9 mouse cellular contexts compared by ENCODE assay signal in the genomic region with DNA sequence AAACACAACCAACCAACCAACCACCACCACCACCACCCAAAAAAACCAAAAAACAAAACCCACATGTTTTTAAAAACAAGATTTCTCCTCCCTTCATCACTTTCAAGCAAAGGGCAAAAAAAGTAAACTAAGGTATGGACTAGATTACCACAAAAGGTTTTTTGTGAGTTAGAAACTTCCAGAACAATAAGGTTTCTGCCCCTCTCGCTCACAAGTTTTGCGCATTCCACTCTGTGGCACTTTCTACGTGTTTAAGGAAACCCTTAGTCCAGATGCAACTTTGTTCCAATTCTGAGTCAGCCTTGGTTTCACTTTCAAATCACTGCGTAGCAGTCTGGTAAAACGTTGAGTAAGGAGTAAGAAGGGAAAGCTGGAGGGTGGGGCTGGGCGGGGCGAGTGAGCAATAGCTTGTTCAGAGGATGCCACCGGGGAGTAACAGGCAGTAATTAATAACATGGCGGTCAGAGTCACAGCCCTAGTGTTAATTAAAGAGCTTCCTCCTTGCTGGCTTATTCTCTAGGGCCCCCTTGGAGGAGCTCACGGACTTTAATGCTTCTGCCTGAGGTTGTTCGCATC. TPM values are rescaled to one million over a fixed set of nuclear protein-coding genes. Genes with fewer than 3 reads are reported as not detected.
DNase-seq lines count a peak whose midpoint lies in the region; ATAC-seq lines count a peak whose summit lies in the region.
"Had no signal": no experiment of that assay in that cellular context is flagged by ENCODE, and none has a peak within 500 bp of the region (broad histone marks: within the 10 kb centered on the region; RNA-seq: fewer than 3 reads in every experiment).

No protein-coding gene starts in this region.

- H3K27me3 ChIP-seq in neural tube, embryonic 13.5 days: peaks cover 3% of the 10 kb centered on the region; the same call in 1 of the 2 replicates
- H3K27me3 ChIP-seq in limb, embryonic 13.5 days: no peaks in the 10 kb centered on the region
- no peaks in the 10 kb centered on the region for H3K27me3 ChIP-seq in stomach, embryonic 15.5 days (replicated peaks)
- H3K27me3 ChIP-seq: embryonic facial prominence, embryonic 12.5 days had no signal

- no peak for DNase-seq in neural tube, embryonic 10.5 days (ENCODE audit: extremely low spot score, low spot score)
- peak; percentile 91 for DNase-seq in NIH3T3 (ENCODE audit: low read depth)
- DNase-seq in heart, adult 9 months (ENCODE audit: low spot score in 2 of 2): peak; percentile 75 to 80
- no peak for DNase-seq in layer of hippocampus, adult 11-12 months (ENCODE audit: low spot score)
- no peak for DNase-seq in left cerebral cortex, postnatal 4 days

- H3K4me2 ChIP-seq in neural tube, embryonic 13.5 days: no peak overlapping the region
- H3K4me2 ChIP-seq in limb, embryonic 13.5 days (replicated peaks): peak overlapping the region; percentile 44
- peak overlapping the region; percentile 19; the same call in 1 of the 2 replicates for H3K4me2 ChIP-seq in stomach, embryonic 15.5 days
- H3K4me2 ChIP-seq: embryonic facial prominence, embryonic 12.5 days had no signal

- H3K4me3 ChIP-seq in neural tube, embryonic 13.5 days: no peak overlapping the region
- peak overlapping the region; percentile 12 for H3K4me3 ChIP-seq in limb, embryonic 13.5 days
- H3K4me3 ChIP-seq in stomach, embryonic 15.5 days (replicated peaks): no peak overlapping the region
- H3K4me3 ChIP-seq: embryonic facial prominence, embryonic 12.5 days had no signal

- 55% methylated on average over 11 of the region's 11 CpGs for WGBS in neural tube, embryonic 13.5 days
- WGBS in limb, embryonic 13.5 days: 43% methylated on average over 11 of the region's 11 CpGs
- WGBS in stomach, embryonic 15.5 days: 50% methylated on average over 11 of the region's 11 CpGs

- H3K4me1 ChIP-seq in neural tube, embryonic 13.5 days (replicated peaks): no peaks in the 10 kb centered on the region; the same call in 1 of the 2 replicates
- H3K4me1 ChIP-seq in limb, embryonic 13.5 days: peaks cover 7% of the 10 kb centered on the region; the same call in 1 of the 2 replicates
- no peaks in the 10 kb centered on the region for H3K4me1 ChIP-seq in stomach, embryonic 15.5 days
- H3K4me1 ChIP-seq: embryonic facial prominence, embryonic 12.5 days had no signal

- no peaks in the 10 kb centered on the region for H3K9me3 ChIP-seq in neural tube, embryonic 13.5 days
- H3K9me3 ChIP-seq in limb, embryonic 13.5 days: no peaks in the 10 kb centered on the region
- H3K9me3 ChIP-seq in stomach, embryonic 15.5 days: no peaks in the 10 kb centered on the region
- H3K9me3 ChIP-seq: embryonic facial prominence, embryonic 12.5 days had no signal

- no peak overlapping the region for H3K9ac ChIP-seq in neural tube, embryonic 13.5 days
- no peak overlapping the region for H3K9ac ChIP-seq in limb, embryonic 13.5 days
- H3K9ac ChIP-seq in stomach, embryonic 15.5 days: no peak overlapping the region
- H3K9ac ChIP-seq: embryonic facial prominence, embryonic 12.5 days had no signal

- intact Hi-C loops in left cerebral cortex, postnatal 4 days (cut with DNase I): no loop called here

- no peak overlapping the region for H3K27ac ChIP-seq in neural tube, embryonic 13.5 days (replicated peaks)
- no peak overlapping the region for H3K27ac ChIP-seq in limb, embryonic 13.5 days
- no peak overlapping the region for H3K27ac ChIP-seq in stomach, embryonic 15.5 days
- H3K27ac ChIP-seq: embryonic facial prominence, embryonic 12.5 days had no signal

- H3K36me3 ChIP-seq in neural tube, embryonic 13.5 days: no peaks in the 10 kb centered on the region
- no peaks in the 10 kb centered on the region for H3K36me3 ChIP-seq in limb, embryonic 13.5 days
- no peaks in the 10 kb centered on the region for H3K36me3 ChIP-seq in stomach, embryonic 15.5 days
- H3K36me3 ChIP-seq: embryonic facial prominence, embryonic 12.5 days had no signal

- peak; percentile 56 for ATAC-seq in neural tube, embryonic 13.5 days (ENCODE audit: low read depth)
- ATAC-seq in limb, embryonic 13.5 days (ENCODE audit: low FRiP score, low read depth): no peak
- peak; percentile 56; the same call in 1 of the 2 replicates for ATAC-seq in stomach, embryonic 15.5 days (ENCODE audit: insufficient read depth, low FRiP score, low read depth)

RNA-seq across cellular contexts. Expression of a gene that starts 34.0 kb away (rescaled TPM):
- polyA plus RNA-seq in neural tube, embryonic 13.5 days (2015; fragmentation: Nextera tagmentation; extraction: Ambion mirVana): 16.2 and 17.0 TPM in 2 replicates
- 20.8 and 21.2 TPM in 2 replicates for polyA plus RNA-seq in limb, embryonic 13.5 days (2015; fragmentation: Nextera tagmentation; extraction: Ambion mirVana)
- 22.0 and 23.1 TPM in 2 replicates for polyA plus RNA-seq in stomach, embryonic 15.5 days (2015; fragmentation: Nextera tagmentation; extraction: Ambion mirVana)
- 10 to 100 TPM; 81.4 to 88.6 TPM for total RNA-seq in left cerebral cortex, postnatal 4 days (2021)

Comparison
In these comparisons a context has a peak if more than half of its experiments do, and no peak if none do; other contexts are left out.
1. DNase-seq: peak in NIH3T3 (single experiment) and heart, adult 9 months (2 of 2); none in neural tube, embryonic 10.5 days (single experiment), layer of hippocampus, adult 11-12 months (single experiment) and left cerebral cortex, postnatal 4 days (single experiment).